Mouse (Mus musculus) forebrain, embryonic 14.5 days (tissue): Measurements from ENCODE around the gene Stambpl1. TPM values are rescaled to one million over a fixed set of nuclear protein-coding genes. Genes with fewer than 3 reads are reported as not detected.

Experiments
- ATAC-seq: fragments of 200-750 bp; cut with Nextera tagmentation; 2 replicates; pipeline ENCODE4 v1.8.0; 2017; ENCODE audit warnings: mild to moderate bottlenecking, moderate library complexity
- DNase-seq: peaks from one replicate; pipeline ENCODE4 v3.0.0-alpha.2; 2015; ENCODE audit warnings: low spot score
- H3K27ac ChIP-seq: fragments of 300-500 bp; sonication (generic); 2 replicates; pipeline ENCODE4 v1.5.1; 2014; ENCODE audit warnings: low read depth, mild to moderate bottlenecking, control low read depth, low read length, moderate library complexity
- H3K27me3 ChIP-seq: fragments of 300-500 bp; sonication (generic); replicated peaks from 2 replicates; pipeline ENCODE4 v1.6.1; 2014; ENCODE audit warnings: low read length, control low read depth, mixed read lengths; ENCODE audit not compliant: control insufficient read depth, insufficient read depth
- H3K36me3 ChIP-seq: fragments of 300-500 bp; sonication (generic); 2 replicates; pipeline ENCODE4 v1.6.1; 2014; ENCODE audit warnings: low read length, control low read depth; ENCODE audit not compliant: control insufficient read depth, insufficient read depth
- H3K4me1 ChIP-seq: fragments of 300-500 bp; sonication (generic); 2 replicates; pipeline ENCODE4 v1.6.1; 2014; ENCODE audit warnings: antibody characterized with exemption, low read length, control low read depth; ENCODE audit not compliant: control insufficient read depth, insufficient read depth
- H3K4me2 ChIP-seq: fragments of 300-500 bp; sonication (generic); 2 replicates; pipeline ENCODE4 v1.6.1; 2014; ENCODE audit warnings: mild to moderate bottlenecking, control low read depth, low read length
- H3K4me3 ChIP-seq: fragments of 300-500 bp; sonication (generic); 2 replicates; pipeline ENCODE4 v1.5.1; 2014; ENCODE audit warnings: low read depth, low read length, control low read depth
- H3K9ac ChIP-seq: fragments of 300-500 bp; sonication (generic); 2 replicates; pipeline ENCODE4 v1.6.1; 2014; ENCODE audit warnings: mild to moderate bottlenecking, low read length, control low read depth, moderate library complexity
- H3K9me3 ChIP-seq: fragments of 300-500 bp; sonication (generic); replicated peaks from 2 replicates; pipeline ENCODE4 v1.6.1; 2016; ENCODE audit warnings: low read length, control low read depth, mixed read lengths; ENCODE audit not compliant: control insufficient read depth
- WGBS: fragments of 180-500 bp; shearing (Covaris S2); extraction: QIAGEN DNeasy Blood & Tissue Kit; methylation state at CpG from one replicate; pipeline ENCODE4 v1.1.7; 2014; 5-methylcytosine and 5-hydroxymethylcytosine counted together
- polyA plus RNA-seq: library from polyadenylated mRNA; unstranded; fragments of >200 nt; fragmentation: Nextera tagmentation; extraction: Ambion mirVana; gene quantifications from 2 replicates; pipeline ENCODE4 v1.2.1, GENCODE M21; 2014

The Stambpl1 gene
- polyA plus RNA-seq, 1 experiment from 2014 or later = 5.6 TPM

DNA sequence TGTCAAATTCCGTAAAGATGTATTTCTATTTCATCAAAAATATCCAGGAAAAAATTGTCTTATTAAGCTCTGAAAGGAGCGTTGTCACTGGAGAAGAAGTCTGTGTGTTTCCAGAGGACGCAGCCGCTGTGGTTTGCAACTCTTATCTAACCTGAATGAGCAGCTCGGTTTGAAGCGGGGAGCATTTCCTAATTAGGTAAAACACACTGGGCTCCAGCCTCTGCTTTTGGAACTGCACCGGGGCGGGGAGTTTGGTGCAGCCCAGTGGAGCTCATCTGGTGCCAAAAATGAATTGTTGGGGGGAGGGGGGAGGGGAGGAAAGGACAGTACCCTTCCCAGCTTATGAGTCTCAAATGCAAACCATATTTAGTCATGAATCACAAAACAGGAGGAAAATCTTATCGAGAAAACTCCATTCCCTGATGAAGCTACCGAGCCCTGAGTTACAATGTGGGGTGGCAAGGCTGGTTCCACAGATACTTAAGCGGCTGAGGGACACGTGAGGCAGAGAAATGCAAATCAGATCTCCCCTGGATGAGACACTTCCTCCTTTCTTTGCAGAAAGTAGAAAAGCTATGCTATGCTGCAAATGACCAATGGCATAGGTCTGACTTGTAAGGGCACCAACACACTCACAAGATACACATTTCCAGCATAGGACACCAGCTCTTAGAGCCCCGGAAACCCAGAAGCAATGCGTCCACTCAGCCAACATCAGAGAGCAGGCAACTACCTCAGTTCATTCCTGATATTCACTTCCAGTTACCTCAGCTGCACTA, 62.3 kb downstream of the Stambpl1 start:
- Histone ChIP-seq H3K4me3 (no peak overlapping the region), H3K9ac (no peak overlapping the region), H3K9me3 (no peaks in the 10 kb centered on the region), H3K4me2 (no peak overlapping the region), H3K36me3 (no peaks in the 10 kb centered on the region), H3K27me3 (no peaks in the 10 kb centered on the region), H3K4me1 (no peaks in the 10 kb centered on the region), H3K27ac (no peak overlapping the region)
- DNase-seq (peak; percentile 6), ATAC-seq (no peak)
- WGBS = 39% methylated on average over 14 of the region's 14 CpGs

DNA sequence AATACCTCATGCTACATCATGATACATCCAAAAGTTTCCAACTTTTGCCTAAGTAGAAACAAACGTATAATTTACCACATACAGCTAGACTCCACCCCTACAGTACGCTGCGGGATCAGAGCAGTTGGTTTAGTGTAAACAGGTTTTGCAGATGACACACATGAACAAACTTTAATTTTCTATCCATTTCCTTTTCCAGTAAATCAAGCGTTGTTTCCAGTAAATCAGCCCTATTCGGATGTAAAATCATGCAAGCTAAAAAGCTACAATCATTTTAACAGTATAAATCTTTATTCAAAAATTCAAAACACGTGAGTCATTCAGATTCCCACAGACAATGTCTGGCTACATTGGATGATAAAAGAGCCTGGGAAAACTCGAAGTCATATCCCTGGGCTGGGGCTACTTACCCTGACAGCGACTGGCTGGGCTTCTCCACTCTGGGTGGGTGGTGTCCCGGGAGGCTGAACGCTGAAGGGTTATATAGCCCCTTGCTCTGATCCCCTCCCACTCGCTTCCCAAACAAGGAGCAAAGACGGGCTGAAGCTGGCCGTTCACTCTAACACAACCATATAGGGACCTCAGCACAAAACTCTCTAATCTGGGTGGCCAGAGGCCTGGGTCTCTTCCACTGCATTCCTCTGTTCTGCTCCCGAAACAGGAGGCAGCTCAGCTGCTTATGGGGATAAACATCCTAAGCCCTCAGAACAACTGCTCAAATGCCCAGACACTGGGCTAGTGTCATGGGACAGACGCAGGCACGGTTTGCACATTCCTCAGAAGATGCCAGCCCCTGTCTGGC, 63.1 kb downstream of the Stambpl1 start, which contains the start of gene Acta2:
Acta2 (minus strand) TSS at position 711 of the 802 bp plus-strand sequence.
- H3K4me1 ChIP-seq = no peaks in the 10 kb centered on the region
- no peak for ATAC-seq
- no peaks in the 10 kb centered on the region for H3K9me3 ChIP-seq
- no peaks in the 10 kb centered on the region for H3K36me3 ChIP-seq
- WGBS = 69% methylated on average over 16 of the region's 16 CpGs
- no peak for DNase-seq
- H3K9ac ChIP-seq = no peak within 1 kb of the TSS
- H3K4me2 ChIP-seq = no peak within 1 kb of the TSS
- H3K4me3 ChIP-seq = no peak within 1 kb of the TSS
- no peaks in the 10 kb centered on the region for H3K27me3 ChIP-seq
- no peak within 1 kb of the TSS for H3K27ac ChIP-seq

DNA sequence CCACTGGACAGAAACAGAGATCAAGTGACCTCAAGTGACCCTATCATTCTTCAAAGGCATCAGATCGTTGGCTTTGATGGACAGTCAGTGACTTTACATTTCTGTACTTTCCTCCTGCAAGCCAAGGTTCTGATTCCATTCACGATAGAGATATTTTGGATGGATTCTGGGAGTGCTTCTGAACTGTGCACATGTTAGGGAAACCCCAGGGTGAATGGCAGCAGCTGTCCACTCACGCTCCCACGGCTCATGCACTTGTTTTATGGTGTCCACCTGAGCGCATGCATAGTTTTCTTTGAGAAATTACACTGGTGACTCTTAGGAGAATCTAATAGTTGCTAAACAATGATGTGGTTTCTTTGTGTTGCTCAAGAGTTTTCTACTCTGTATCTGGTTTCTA, 64.1 kb downstream of the Stambpl1 start:
- Histone ChIP-seq H3K4me2 (no peak overlapping the region), H3K36me3 (no peaks in the 10 kb centered on the region)
- 89% methylated on average over 5 of the region's 5 CpGs for WGBS

DNA sequence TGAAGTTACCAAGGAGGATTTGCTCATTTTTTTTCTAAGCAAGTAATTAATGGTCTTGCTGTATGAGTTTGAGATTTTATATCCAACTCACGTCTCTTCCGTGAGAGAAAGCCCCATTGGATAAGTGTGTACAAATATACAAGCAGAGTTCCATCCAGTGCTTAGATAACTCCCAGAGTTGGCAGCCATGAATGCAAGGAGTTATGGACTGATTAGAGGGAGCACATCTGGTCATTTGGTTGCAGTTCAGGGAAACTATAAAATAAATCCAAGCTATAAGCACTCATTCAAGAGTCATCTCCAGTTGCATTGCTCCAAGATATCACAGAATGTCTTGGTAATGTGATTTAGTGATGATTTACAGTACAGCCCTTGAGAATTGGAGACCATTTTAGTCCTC, 64.9 kb downstream of the Stambpl1 start:
- Histone ChIP-seq H3K27ac (no peak overlapping the region), H3K4me3 (no peak overlapping the region), H3K9me3 (no peaks in the 10 kb centered on the region), H3K9ac (no peak overlapping the region), H3K36me3 (no peaks in the 10 kb centered on the region), H3K4me1 (no peaks in the 10 kb centered on the region), H3K27me3 (no peaks in the 10 kb centered on the region), H3K4me2 (no peak overlapping the region)
- DNase-seq = no peak
- ATAC-seq = no peak
- WGBS = 89% methylated on average over 2 of the region's 2 CpGs

More for the DNA sequence above, 64.1 kb downstream of the Stambpl1 start:
- Histone ChIP-seq H3K27ac (no peak overlapping the region), H3K4me3 (no peak overlapping the region), H3K27me3 (no peaks in the 10 kb centered on the region), H3K9ac (no peak overlapping the region), H3K9me3 (no peaks in the 10 kb centered on the region), H3K4me1 (no peaks in the 10 kb centered on the region)
- no peak for ATAC-seq
- no peak for DNase-seq

DNA sequence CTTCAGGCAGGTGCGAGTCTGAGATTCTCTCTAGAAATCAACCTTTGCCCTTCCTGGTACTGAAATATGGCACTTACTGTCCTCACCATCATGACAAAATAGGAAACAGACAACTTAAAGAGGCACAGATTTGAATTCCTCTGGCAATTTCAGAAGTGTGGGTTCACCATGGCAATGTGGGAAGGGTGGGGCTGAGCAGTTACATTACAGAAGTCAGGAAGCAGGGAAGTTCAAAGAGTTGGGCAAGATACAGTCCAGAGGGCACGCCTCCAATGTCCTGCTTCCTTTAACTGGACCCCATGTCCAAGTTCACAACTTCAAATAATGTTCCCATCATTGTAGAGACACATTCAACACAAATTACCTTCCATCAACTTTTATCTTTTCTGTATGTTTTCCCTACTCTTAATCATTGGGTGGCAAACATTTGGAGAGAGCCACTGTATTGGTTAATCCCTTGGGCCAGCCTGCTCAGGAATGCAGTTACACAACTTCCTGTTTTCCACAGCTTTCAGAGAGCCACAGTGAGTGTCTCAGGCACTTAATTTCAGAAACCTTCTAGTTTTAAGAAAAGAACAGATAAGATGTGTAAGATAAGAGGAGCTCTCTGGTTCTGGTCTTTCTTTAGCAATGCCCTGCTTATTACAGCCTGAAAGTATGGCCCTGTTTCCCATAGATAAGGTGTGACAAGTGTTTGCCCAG, 70.4 kb downstream of the Stambpl1 start:
- 88% methylated on average over 2 of the region's 2 CpGs for WGBS
- no peaks in the 10 kb centered on the region for H3K27me3 ChIP-seq
- H3K9ac ChIP-seq = no peak overlapping the region
- no peaks in the 10 kb centered on the region for H3K36me3 ChIP-seq
- H3K4me1 ChIP-seq = no peaks in the 10 kb centered on the region
- H3K4me2 ChIP-seq = no peak overlapping the region
- H3K9me3 ChIP-seq = no peaks in the 10 kb centered on the region
- ATAC-seq = no peak
- no peak overlapping the region for H3K4me3 ChIP-seq
- no peak for DNase-seq
- no peak overlapping the region for H3K27ac ChIP-seq

DNA sequence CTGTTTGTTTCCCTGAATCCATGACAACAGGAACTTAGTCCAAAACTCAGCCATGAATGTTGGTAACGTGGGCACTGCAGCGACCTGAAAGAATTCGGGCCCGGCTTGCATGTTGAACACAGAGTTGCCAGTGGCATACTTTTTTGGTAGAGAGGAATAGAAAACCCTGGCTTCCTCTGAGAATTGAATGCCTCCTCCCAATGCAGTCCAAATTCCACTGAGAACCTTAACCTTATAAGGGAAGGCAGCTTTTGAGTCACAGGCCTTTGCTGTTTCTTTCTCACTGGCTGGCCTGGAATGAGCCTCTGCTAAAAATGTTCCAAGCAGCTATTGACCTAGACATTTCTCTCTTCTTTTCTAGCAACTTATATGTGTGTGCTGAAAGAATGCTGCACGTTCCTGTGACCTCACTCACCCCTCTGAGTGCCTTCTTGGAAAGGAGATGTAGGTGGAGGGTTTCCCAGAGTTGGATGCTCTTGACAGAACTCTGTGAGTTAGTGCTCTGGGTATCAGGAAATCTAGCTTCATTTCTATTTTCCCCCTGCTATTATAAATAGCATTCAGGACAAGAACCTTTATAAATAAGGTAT, 73.7 kb downstream of the Stambpl1 start:
- Histone ChIP-seq H3K4me3 (no peak overlapping the region), H3K4me1 (no peaks in the 10 kb centered on the region), H3K4me2 (no peak overlapping the region), H3K27me3 (no peaks in the 10 kb centered on the region), H3K27ac (no peak overlapping the region), H3K36me3 (no peaks in the 10 kb centered on the region), H3K9me3 (no peaks in the 10 kb centered on the region), H3K9ac (no peak overlapping the region)
- no peak for ATAC-seq
- 75% methylated on average over 5 of the region's 5 CpGs for WGBS
- no peak for DNase-seq

DNA sequence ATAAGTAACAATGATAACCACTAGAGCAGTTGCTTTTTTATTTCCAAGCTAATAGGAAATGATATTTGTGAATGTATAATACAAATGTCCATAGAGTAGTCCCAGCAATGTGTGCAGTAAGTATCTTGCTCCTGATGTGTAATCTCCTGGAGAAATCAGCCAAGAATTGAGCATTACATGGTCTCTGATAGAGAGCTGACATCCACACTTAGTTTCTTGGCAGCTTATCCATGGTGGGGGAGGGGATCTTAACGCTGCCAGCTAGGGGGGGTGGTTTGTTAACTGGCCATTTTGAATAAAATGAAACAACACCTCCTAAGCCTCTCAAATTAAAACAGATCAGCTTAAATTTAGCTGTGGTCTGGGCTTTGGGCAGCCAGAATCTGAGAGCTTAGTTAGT, 77.0 kb downstream of the Stambpl1 start:
- Histone ChIP-seq H3K4me1 (no peaks in the 10 kb centered on the region), H3K9ac (no peak overlapping the region), H3K4me3 (no peak overlapping the region), H3K9me3 (no peaks in the 10 kb centered on the region), H3K27me3 (no peaks in the 10 kb centered on the region), H3K36me3 (no peaks in the 10 kb centered on the region), H3K27ac (no peak overlapping the region), H3K4me2 (no peak overlapping the region)
- ATAC-seq = no peak
- DNase-seq = no peak
- WGBS = 32% methylated on average over 1 of the region's 1 CpGs

DNA sequence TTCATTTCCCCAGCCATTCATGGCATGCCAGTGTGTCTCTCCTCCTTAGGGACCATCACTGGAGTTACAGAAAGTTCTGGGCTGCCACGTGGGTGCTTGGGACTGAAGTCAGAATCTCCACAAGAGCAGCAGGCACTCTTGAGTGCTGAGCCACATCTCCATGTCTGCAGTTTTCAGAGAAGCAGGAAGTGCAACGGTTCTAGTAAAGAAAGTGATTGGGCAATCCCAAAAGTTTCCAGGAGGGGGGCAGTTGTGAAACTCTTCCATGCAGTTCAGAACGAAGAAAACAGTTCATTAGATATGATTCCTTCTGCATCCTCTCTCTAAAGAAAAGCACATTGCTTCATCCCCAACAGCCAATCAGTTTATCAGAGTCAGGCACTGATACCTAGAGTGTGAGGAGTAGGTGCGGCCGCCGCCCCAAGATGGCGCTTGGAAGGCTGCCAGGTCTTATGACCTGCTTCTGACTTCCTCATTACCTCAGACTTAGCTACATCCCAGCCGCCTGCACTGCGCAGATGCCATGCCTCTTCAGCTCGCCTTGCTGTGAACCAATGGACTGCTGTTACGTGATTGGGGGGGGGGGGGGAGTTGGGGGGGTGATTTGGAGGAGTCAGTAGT, 78.2 kb downstream of the Stambpl1 start:
- 85% methylated on average over 11 of the region's 11 CpGs for WGBS
- H3K27ac ChIP-seq = no peak overlapping the region
- H3K9ac ChIP-seq = no peak overlapping the region
- H3K27me3 ChIP-seq = no peaks in the 10 kb centered on the region
- H3K4me2 ChIP-seq = no peak overlapping the region
- ATAC-seq = no peak
- no peaks in the 10 kb centered on the region for H3K4me1 ChIP-seq
- H3K36me3 ChIP-seq = no peaks in the 10 kb centered on the region
- H3K9me3 ChIP-seq = no peaks in the 10 kb centered on the region
- no peak for DNase-seq
- no peak overlapping the region for H3K4me3 ChIP-seq
